Mouse (Mus musculus): ENCODE results near the gene Ghrhr.

Gene Ghrhr

GRCm38 (mm10) chr6:55376076-55376475, at the start of gene Ghrhr:
Ghrhr (plus strand) TSS chr6:55376295.
- no peak for DNase-seq (ENCODE audit: inconsistent age in 2 of 2, low spot score in 1 of 2)

- no peak for DNase-seq (ENCODE audit: inconsistent age in 2 of 2, low spot score in 1 of 2)
Measured at GRCm38 (mm10) chr6:55326299-55326698, 49.8 kb upstream of the Ghrhr start.

GRCm38 (mm10) chr6:55327326-55327725, 48.8 kb upstream of the Ghrhr start:
- DNase-seq (ENCODE audit: inconsistent age in 2 of 2, low spot score in 1 of 2), result no peak

GRCm38 (mm10) chr6:55328179-55328578, 47.9 kb upstream of the Ghrhr start:
- no peak for DNase-seq (ENCODE audit: inconsistent age in 2 of 2, low spot score in 1 of 2)

GRCm38 (mm10) chr6:55331315-55331714, 44.8 kb upstream of the Ghrhr start:
- no peak for DNase-seq (ENCODE audit: inconsistent age in 2 of 2, low spot score in 1 of 2)

- DNase-seq (ENCODE audit: inconsistent age in 2 of 2, low spot score in 1 of 2), result no peak
Measured at GRCm38 (mm10) chr6:55332100-55332772, 43.9 kb upstream of the Ghrhr start.

- no peak for DNase-seq (ENCODE audit: inconsistent age in 2 of 2, low spot score in 1 of 2)
Measured at GRCm38 (mm10) chr6:55332773-55333109, 43.4 kb upstream of the Ghrhr start.

- peak; percentile 19 to 35 for DNase-seq (ENCODE audit: inconsistent age in 2 of 2, low spot score in 1 of 2)
Measured at GRCm38 (mm10) chr6:55335989-55336514, 40.0 kb upstream of the Ghrhr start, which contains the start of gene Aqp1. Aqp1 (plus strand) TSS chr6:55336432.

GRCm38 (mm10) chr6:55337242-55337641, 38.9 kb upstream of the Ghrhr start:
- DNase-seq (ENCODE audit: inconsistent age in 2 of 2, low spot score in 1 of 2), result no peak

GRCm38 (mm10) chr6:55338077-55338476, 38.0 kb upstream of the Ghrhr start:
- DNase-seq (ENCODE audit: inconsistent age in 2 of 2, low spot score in 1 of 2), result no peak

- no peak for DNase-seq (ENCODE audit: inconsistent age in 2 of 2, low spot score in 1 of 2)
Measured at GRCm38 (mm10) chr6:55338934-55339825, 36.9 kb upstream of the Ghrhr start.

GRCm38 (mm10) chr6:55341688-55342087, 34.4 kb upstream of the Ghrhr start:
- no peak for DNase-seq (ENCODE audit: inconsistent age in 2 of 2, low spot score in 1 of 2)

- no peak for DNase-seq (ENCODE audit: inconsistent age in 2 of 2, low spot score in 1 of 2)
Measured at GRCm38 (mm10) chr6:55342328-55342727, 33.8 kb upstream of the Ghrhr start.

GRCm38 (mm10) chr6:55343446-55343845, 32.6 kb upstream of the Ghrhr start:
- DNase-seq (ENCODE audit: inconsistent age in 2 of 2, low spot score in 1 of 2), result no peak

- no peak for DNase-seq (ENCODE audit: inconsistent age in 2 of 2, low spot score in 1 of 2)
Measured at GRCm38 (mm10) chr6:55344291-55345016, 31.6 kb upstream of the Ghrhr start.

GRCm38 (mm10) chr6:55345264-55345663, 30.8 kb upstream of the Ghrhr start:
- no peak for DNase-seq (ENCODE audit: inconsistent age in 2 of 2, low spot score in 1 of 2)

- no peak for DNase-seq (ENCODE audit: inconsistent age in 2 of 2, low spot score in 1 of 2)
Measured at GRCm38 (mm10) chr6:55346491-55346890, 29.6 kb upstream of the Ghrhr start.

GRCm38 (mm10) chr6:55347711-55348571, 28.2 kb upstream of the Ghrhr start:
- no peak for DNase-seq (ENCODE audit: inconsistent age in 2 of 2, low spot score in 1 of 2)

- no peak for DNase-seq (ENCODE audit: inconsistent age in 2 of 2, low spot score in 1 of 2)
Measured at GRCm38 (mm10) chr6:55349231-55349630, 26.9 kb upstream of the Ghrhr start.

- DNase-seq (ENCODE audit: inconsistent age in 2 of 2, low spot score in 1 of 2), result no peak
Measured at GRCm38 (mm10) chr6:55350383-55350952, 25.6 kb upstream of the Ghrhr start.
